Mouse (Mus musculus): Measurements from ENCODE around the gene Mkrn1. TPM values are rescaled to one million over a fixed set of nuclear protein-coding genes. Genes with fewer than 3 reads are reported as not detected.
"Not testable (repeated sequence)": the region's sequence is repeated elsewhere in the genome, so short reads cannot be mapped to it uniquely, and the experiment has no call there.

Gene Mkrn1
- total RNA-seq (2021), result 100 to 1,000 TPM in 1 of 2 experiments, 10 to 100 TPM in 1; 67.0 to 107 TPM

DNA sequence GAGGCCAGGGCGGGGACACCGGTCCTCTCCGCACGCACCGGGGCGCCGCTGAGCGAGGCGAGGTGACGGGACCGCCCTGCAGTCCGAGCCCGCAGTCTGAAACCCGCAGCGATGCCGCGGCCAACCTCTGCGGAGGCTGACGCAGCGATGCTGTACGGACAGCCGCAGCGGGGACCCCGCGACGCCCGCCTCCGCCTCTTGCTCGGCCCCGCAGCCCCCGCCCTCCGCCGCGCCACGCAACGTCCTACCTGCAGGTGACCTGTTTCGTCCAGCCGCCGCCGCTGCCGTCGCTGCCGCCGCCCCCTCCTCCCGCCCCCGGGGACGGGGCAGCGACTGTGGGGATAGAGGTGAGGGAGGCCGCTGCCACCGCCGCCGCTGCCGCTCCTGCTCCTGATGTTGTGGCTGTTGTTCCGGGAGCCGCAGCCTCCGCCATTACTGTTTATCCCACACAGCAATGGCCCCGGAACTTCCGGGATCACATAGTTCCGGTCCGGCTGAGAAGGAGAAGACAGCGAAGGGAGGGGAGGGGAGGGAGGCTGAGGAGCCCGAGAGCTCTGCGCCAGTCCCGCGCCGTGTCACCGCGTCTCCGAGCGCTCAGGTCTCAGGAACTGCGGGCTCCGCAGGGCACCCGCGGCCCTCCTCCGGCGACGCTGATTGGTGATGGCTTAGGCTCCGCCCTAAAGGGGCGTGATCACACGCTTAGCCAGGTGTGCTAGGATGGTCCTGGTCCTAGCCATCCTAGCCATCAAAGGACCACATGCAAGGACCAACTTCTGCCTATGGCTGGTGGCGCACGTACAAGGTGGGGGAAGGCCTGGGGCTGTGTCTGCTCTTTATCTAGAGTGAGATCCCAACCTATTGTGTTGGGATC lies at the start of gene Mkrn1:
TSS of gene Mkrn1 (minus strand) at position 612 of the 871 bp plus-strand sequence.
- intact Hi-C loops (cut with DNase I), result loop anchor here (5.0 kb wide), 1 partner anchor 147 kb away; no protein-coding TSS in a partner anchor
- peak; percentile 51 for DNase-seq (ENCODE audit: low spot score)

DNA sequence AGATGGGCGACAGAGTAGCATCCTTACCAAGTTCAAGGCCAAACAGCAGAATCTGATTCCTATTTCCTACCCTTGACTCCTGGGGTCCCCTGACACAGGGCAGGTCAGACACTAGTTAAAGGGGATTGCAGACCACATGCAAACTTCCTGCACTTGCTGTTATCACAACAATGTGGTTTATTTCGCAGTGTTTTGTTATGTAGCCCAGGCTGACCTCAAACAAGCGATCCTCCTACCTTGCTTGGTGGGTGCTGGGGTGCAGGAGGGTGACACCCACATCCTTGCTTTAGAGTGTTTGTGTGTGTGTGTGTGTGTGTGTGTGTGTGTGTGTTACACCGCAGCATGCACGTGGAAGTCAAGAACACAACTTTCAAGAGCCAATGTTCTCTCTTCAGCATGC lies 49.2 kb upstream of the Mkrn1 start:
- intact Hi-C loops (cut with DNase I), result no loop called here

DNA sequence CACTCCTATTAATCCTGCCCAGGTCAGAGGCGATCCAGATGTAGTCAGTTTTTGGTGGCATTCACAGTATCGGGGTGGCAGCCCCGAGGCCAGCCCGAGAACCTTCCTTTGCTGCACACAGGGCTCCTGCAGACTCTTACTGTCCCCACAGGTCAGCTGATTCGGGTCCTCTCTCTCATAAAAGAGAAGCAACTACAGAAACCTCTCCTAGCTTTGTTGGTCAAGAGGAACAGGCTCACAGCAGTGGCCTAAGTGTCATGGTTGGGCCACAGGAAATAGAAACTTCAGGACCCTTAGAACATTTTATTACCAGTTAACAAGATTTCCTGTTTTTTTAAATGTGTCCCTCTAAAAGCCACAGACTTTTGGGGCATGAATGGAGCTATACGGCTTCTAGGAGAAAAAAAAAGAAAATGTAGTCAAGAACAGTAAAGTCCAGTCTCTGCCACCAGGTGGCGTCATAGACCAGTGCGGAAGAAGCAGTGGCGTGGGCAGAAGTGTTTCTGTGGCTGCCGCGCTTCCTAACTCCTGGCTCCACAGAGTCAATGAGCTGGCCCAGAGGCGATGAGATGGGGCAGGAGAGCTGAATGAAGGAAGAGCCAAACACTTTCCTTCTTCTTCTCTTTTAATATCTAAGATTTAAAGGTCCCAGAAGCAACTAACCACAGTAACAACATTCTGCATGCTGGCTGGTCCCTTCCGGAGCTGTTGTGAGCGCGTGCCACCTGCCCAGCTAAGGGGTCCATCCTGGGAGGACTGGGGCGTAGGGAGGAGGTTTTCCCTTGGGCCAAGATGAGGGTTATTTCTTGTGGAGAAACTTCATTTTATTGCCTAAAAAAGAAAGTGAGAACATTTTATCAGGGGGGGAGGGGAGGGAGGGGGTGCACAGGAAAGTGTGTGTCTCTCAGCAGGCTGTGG lies 42.6 kb upstream of the Mkrn1 start:
- intact Hi-C loops (cut with DNase I), result loop anchor here (1.0 to 5.0 kb wide), 4 partner anchors 44 to 319 kb away; no protein-coding TSS in a partner anchor
- peak; percentile 40 for DNase-seq (ENCODE audit: low spot score)

More for the DNA sequence above, 49.2 kb upstream of the Mkrn1 start:
- no peak for DNase-seq (ENCODE audit: low spot score)

DNA sequence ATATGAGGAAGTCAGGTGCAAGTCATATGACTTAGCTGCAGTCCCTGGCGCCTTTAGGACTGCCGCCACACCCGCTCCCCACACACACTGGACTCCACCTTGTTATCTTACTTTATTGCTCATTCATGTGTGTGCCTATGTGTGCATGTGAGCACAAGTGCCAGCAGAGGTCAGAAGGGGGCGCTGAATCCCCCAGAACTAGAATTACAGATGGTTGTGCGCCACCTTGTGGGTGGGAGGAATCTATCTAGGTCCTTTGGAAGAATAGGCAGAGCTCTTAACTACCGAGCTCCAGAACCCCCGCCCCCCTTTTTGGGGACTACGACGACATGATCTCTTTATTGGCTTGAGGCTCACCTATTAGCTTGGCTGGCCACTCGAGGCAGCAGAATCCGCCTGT lies 39.8 kb upstream of the Mkrn1 start:
- DNase-seq (ENCODE audit: low spot score), result no peak
- intact Hi-C loops (cut with DNase I), result loop anchor here (5.0 kb wide), 1 partner anchor 47 kb away; no protein-coding TSS in a partner anchor

DNA sequence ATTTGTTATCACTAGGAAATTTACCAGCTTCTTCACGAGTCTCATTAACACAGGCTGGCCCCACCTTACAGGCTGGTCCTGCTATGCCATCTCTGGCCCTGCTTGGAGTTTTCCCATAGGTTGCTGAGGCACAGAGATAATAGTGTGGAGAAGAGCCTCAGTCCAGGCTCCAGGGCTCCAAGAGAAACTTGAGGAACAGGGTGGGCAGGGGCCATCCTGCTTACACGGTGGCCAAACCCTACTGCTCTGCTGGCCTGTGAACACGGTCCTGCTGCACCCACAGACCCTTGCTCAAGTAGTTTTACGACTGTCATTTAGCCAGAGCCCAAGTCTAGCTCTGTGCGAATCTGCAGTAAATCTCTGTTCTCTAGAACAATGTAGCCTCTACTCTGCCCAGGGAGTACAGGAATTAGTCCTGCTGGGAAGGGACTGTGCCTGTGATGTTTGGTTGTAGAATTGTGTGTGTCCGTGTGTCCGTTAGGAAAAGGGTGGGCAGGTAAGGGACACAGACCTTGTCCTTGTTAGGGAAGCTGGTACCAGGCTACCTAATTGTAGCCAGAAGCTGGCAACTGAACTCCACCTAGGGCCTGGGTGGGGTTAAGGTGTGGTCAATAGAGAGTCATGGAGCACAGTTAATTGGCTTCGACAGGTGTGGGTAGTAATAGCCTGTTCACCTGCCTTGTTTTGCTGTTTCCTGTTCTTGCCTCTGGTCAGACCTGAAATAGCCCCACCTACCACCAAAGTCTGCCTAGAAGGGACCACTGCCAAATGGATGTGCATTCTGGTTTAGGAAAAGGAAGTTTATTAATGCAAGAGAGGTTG lies 35.3 kb upstream of the Mkrn1 start:
- intact Hi-C loops (cut with DNase I), result no loop called here
- DNase-seq (ENCODE audit: low spot score), result no peak

DNA sequence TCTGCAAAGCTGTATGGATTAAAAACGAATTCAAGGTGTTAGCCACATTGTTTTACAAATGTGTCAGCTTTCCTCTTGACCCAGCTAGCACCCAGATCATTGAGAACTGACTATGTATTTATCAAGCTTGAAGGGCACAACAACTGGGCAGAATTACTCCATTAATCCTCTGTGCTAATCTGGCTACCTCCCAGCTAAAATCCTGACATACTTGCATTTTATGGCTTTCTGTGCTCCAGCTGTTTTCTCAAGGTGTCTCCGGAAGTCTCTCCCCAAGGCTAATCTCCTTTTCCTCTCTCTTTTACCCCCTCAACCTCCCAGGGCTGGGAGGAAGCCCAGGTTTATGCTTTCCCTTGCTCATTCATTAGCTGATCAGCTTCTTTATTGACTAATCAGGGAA lies 34.4 kb upstream of the Mkrn1 start:
- no peak for DNase-seq (ENCODE audit: low spot score)
- intact Hi-C loops (cut with DNase I), result no loop called here

DNA sequence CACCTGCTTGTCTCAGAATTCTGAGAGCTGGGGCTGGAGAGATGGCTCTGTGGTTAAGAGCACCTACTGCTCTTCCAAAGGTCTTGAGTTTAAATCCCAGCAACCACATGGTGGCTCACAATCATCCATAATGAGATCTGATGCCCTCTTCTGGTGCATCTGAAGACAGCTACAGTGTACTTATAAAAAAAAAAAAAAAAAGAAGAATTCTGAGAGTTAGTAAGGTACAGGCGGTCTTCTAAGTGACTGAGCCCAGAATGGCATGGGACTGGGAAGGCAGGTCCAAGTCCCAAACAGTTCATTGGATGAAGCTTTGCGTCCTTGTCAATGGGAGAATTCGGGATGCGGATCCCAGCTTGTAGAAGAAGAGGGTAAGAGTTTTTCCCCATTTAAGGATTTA lies 33.3 kb upstream of the Mkrn1 start:
- DNase-seq (ENCODE audit: low spot score), result no peak
- intact Hi-C loops (cut with DNase I), result no loop called here

DNA sequence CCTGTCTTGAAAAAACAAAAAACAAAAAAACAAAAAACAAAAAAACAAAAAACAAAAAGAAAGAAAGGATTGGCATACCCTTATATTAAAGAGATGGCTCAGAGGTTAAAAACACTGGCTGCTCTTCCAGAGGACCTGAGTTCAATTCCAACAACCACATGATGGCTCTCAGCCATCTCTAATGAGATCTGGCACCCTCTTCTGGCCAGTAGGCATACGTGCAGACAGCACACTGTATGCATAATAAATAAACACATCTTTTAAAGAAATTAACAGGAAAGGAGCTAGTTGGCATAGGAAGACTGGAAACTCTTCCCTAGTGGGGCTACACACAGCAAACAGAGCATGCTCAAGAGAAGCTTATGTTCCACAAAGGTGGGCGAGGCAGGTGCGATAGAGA lies 30.8 kb upstream of the Mkrn1 start:
- DNase-seq (ENCODE audit: low spot score), result no peak
- intact Hi-C loops (cut with DNase I), result no loop called here

DNA sequence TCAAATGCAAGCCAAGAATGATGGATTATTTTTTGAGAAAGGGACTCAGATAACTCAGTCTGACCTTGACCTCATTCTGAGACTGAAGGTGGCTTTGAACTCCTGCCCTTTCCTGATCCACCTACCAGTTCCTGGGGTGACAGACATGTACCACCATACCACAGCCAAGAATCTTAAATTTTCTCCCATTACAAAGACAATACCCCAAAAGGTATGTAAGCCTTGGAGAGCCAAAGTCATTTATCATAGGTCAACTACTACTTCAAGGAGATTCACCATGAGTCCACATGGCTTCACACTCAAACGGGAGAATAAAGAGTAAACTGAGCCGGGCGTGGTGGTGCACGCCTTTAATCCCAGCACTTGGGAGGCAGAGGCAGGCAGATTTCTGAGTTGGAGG lies 30.3 kb upstream of the Mkrn1 start:
- intact Hi-C loops (cut with DNase I), result no loop called here
- DNase-seq (ENCODE audit: low spot score), result no peak

DNA sequence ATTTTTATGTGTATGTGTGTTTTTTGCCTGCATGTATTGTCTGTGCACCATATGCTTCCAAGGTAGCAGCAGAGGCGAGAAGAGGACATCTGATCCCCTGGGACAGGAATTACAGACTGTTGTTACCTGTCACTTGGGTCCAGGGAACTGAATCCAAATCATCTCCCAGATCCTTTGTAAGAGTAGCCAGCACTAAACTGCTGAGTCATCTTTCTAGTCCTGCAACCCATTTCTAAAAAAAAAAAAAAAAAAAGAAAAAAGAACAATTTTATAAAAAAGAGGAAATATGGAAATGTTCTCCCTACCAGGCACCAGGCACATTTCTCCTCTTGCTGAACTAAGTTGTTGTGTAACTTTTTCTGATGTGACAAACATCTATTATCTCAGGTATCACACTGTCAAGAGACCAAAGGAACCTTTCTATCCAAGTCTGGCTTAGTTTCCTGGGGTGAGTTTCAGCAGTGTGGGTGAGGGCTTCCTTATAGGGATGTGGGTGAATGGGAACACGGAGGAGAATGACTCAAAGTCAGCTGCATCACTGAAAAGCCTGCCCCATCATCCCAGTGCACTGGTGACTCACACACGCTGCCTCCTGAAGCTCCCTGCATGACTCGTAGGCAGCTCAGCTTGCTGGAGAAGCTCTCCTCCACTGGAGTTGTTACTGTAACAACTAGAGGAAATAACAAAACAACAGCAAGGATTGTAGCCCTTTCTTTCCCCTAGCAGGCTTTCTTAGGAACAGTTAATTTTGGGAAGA lies 27.3 kb upstream of the Mkrn1 start:
- intact Hi-C loops (cut with DNase I), result no loop called here
- no peak for DNase-seq (ENCODE audit: low spot score)

DNA sequence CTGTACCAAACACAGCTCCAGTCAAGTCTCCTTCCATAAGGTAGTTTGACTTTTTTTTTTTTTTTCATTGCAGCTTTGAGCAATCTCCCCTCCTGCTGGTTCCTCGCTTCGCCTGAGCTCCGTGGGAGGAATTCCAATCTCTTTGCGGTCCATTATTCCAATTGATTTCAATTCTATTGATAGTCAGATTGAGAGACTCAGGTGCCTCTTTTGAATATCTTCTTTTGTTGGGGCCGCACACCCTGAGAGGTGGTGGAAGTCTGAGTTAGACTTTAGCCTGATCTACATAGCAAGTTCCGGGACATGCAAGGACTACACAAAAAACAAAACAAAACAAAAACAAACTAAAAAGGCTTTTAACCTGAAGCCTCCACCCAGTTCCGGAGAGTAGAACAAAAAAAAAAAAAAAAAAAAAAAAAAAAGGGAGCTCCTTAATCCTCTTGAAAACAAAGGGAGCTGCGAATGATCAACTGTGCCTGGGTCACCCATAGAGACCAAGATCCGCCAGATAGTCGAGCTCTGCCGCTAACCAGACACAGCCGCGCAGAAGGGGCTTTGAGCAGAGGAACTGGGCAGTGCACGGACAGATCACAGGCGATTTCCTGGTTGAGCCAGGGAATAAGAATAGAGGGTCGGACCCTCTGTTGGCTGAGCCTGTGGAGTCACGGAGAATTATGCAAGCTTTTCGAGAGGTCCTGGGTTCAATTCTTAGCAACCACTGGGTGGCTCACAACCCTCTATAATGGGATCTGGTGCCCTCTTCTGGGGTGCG lies 25.7 kb upstream of the Mkrn1 start:
- no peak for DNase-seq (ENCODE audit: low spot score)
- intact Hi-C loops (cut with DNase I), result no loop called here

DNA sequence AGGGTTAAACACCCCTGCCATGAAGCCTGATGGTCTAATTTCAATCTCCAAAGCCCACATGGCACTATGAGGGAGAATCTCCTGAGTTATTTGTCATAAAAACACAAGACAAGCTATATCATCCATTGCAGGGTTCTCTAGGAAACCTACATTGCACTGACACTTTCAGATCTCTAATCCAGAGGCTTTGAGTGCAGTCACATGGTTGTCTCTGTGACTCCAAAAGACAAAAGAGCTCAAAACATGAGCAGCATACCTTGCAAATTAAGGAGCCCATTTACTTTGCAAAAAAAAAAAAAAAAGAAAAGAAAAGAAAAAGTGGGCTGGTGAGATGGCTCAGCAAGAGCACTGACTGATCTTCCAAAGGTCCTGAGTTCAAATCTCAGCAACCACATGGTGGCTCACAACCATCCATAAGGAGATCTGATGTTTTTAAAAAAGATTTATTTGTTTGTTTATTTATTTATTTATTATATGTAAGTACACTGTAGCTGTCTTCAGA lies 22.6 kb upstream of the Mkrn1 start:
- DNase-seq (ENCODE audit: low spot score), result no peak
- intact Hi-C loops (cut with DNase I), result no loop called here

DNA sequence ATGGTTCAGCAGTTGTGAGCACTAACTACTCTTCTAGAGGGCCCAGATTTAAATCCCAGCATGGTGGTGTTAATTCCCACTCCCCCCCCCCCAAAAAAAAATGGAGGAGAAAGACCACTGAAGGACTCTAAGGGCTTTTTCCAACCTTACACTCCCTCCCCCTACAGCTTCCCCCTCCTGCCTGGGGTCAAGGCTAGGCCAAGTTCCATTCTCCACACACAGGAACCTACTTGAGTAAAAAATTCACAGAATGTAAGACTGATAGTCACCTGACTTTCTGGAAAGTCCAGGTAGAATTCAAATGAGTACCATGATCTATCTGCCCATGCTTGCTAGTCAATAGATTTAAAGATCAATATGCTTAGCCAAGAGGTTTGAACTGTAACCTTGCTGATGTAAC lies 19.9 kb upstream of the Mkrn1 start:
- intact Hi-C loops (cut with DNase I), result no loop called here
- DNase-seq (ENCODE audit: low spot score), result no peak

DNA sequence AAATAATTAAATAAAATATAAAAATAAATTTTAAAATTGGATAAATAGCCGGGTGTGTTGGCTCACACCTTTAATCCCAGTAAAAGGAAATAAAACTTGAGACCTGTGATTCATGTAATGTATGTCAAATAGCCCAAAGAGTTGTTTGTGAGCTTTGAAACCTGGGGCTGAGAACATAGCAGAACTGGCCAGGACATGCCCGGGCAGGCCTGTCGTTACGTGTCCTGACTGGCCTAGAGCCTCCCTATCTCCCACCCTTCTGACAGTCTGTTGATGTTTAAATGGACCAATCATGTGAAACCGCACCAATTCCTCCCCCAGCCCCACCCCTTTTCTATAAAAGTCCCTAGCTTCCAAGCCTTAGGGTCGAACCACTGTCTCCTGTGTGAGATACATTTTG lies 17.3 kb upstream of the Mkrn1 start:
- intact Hi-C loops (cut with DNase I); DNase-seq (ENCODE audit: low spot score): not testable (repeated sequence)

DNA sequence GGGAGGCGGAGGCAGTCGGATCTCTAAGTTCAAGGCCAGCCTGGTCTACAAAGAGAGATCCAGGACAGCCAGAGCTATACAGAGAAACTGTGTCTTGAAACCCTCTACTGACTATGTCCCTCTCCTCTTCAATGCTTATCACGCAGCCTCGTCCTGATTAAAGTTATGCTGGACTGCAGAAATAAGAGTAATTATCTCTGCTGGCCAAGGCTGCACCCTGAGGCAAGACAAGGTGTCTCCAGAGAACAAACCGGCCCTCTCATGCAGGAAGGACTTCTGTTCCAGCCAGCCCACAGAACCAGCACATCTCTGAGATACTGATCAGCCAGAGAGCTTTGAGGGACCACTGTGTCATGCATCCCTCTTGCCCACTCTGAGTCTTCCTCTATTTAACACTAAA lies 15.6 kb upstream of the Mkrn1 start:
- intact Hi-C loops (cut with DNase I), result no loop called here
- DNase-seq (ENCODE audit: low spot score), result no peak

DNA sequence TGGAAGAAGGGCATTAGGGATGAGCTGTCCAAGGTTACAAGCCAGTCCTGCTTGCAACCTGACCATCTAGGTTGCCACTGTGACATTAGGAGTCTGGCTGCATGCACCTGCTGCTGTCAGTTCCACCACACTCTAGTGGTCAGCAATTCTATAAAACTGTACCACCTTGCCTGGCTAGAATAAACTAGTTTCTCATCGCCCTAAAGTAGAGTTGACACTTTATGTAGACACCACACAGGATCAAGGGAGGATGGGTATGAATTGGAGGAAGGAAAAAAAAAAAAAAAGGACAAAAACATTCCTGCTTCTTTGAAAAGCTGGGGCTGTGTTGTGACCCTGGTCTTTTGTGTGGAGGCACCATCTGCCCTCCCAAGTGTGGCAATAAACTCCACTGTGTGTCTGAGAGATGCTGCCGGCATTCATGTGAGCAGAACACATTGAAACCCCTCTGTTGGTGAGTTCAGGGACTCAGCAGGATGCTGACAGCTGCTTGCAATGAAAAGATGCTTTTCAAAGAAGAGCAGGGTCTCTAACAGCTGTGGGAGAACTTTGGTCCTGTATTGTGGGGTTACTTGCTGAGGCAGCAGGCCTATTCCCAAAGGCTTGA lies 14.7 kb upstream of the Mkrn1 start:
- DNase-seq (ENCODE audit: low spot score), result no peak
- intact Hi-C loops (cut with DNase I), result no loop called here

DNA sequence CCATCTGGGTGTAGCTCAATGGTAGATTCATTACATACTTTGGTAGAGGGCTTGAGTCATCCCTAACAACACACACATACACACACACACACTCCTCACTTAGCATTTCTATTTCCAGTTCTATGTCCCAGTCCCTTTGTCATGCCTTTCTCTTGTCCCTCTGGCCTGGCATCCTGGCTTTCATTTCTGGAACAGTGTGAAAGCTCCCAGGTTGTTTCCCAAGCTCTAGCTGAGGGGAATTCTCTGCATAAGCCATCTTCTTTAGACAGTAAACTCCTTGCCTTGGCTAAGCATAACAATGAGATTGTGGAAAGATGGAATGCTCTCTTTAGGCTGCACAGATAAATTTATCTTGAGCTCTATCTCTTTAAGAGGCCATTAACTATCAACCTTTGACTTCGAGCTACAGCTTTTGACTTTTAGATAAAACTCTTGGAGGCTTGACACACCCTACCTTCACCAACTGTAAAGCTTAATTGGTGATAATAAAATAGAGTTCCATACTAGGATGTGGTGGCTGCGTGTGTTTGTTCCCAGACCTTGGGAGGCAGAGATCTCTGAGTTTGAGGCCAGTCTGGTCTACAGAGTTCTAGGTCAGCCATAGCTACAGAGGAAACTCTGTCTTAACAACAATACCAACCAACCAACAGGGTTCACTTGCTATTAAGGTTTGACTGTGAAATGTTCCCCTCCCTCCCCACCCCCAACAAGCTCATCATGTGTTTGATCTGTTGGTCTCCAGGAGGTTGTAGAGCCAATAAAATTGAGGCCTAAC lies 14.0 kb upstream of the Mkrn1 start:
- DNase-seq (ENCODE audit: low spot score), result no peak
- intact Hi-C loops (cut with DNase I), result no loop called here
